Mouse (Mus musculus): Measurements from ENCODE around the gene Pdcd4. TPM values are rescaled to one million over a fixed set of nuclear protein-coding genes. Genes with fewer than 3 reads are reported as not detected.

Gene Pdcd4
- polyA plus RNA-seq, 1 experiment from 2014 or later, result 85.6 TPM

DNA sequence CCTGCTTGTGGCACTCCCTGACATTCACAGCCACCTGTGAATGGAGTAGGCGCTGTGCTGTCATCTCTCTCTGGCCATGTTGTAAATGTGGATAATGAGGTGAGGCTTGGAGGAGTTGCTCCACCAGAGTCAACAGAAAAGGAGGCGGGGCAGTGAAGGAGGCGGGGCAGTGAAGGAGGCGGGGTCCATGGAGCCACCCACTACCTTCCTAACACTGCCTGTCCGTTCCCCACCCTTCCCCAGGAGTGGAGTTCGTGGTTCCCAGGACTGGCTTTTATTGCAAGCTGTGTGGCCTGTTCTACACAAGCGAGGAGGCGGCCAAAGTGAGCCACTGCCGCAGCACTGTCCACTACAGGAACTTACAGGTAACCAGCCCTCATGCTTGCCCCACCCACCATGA lies 32.9 kb upstream of the Pdcd4 start:
- Histone ChIP-seq H3K36me3 (no peaks in the 10 kb centered on the region), H3K9me3 (no peaks in the 10 kb centered on the region), H3K4me3 (replicated peaks) (no peak overlapping the region), H3K27ac (no peak overlapping the region), H3K4me1 (replicated peaks) (peaks cover 33% of the 10 kb centered on the region), H3K9ac (replicated peaks) (no peak overlapping the region), H3K27me3 (no peaks in the 10 kb centered on the region), H3K4me2 (replicated peaks) (no peak overlapping the region)
- WGBS, result 30% methylated on average over 9 of the region's 9 CpGs
- no peak for ATAC-seq

DNA sequence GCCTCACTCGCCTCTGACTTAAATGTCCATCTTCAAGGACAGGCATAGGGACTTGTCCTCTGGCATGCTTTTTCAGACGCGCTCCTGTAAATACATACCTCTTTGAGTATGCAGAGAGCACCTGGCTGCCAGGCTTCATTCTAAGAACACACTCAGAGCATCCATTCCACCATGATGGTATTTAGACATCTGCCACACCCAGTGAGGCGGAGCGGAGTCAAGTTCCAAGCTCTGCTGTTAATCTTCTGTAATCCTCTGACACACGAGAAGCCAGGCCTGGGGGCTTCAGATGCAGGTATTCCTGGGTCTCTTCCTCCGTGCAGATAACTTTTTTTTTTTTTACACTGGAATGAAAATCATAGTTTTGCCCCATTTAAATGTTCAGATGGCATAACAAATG lies 32.4 kb upstream of the Pdcd4 start:
- no peak overlapping the region for H3K4me3 ChIP-seq (replicated peaks)
- H3K27ac ChIP-seq, result no peak overlapping the region
- H3K9me3 ChIP-seq, result no peaks in the 10 kb centered on the region
- H3K9ac ChIP-seq (replicated peaks), result no peak overlapping the region
- H3K4me2 ChIP-seq (replicated peaks), result no peak overlapping the region
- no peak for ATAC-seq
- H3K27me3 ChIP-seq, result no peaks in the 10 kb centered on the region
- peaks cover 29% of the 10 kb centered on the region for H3K4me1 ChIP-seq (replicated peaks)
- H3K36me3 ChIP-seq, result no peaks in the 10 kb centered on the region
- WGBS, result 35% methylated on average over 7 of the region's 7 CpGs

DNA sequence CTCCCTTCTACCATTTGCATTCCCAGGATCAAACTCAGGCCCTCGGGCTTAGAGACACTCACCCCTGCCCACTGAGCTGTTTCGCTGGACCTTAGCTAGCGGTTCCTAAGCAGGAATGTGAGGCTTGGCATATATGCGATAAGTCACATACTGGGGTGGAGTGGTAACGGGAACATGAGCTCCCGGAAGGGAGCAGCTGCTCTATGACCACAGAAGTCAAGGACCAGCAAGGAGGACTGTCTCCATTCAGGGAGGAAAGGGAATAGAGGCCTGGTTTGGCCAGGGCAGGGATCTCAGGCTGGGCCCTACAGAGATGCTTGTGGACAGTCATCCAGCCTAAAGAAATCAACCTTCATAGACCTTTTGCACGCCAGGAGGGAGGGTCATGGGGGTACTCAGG lies 30.7 kb upstream of the Pdcd4 start:
- Histone ChIP-seq H3K27me3 (no peaks in the 10 kb centered on the region), H3K4me1 (replicated peaks) (peaks cover 22% of the 10 kb centered on the region), H3K9me3 (no peaks in the 10 kb centered on the region), H3K4me3 (replicated peaks) (no peak overlapping the region), H3K4me2 (replicated peaks) (no peak overlapping the region), H3K27ac (no peak overlapping the region), H3K9ac (replicated peaks) (no peak overlapping the region), H3K36me3 (no peaks in the 10 kb centered on the region)
- no peak for ATAC-seq
- WGBS, result 73% methylated on average over 7 of the region's 7 CpGs

DNA sequence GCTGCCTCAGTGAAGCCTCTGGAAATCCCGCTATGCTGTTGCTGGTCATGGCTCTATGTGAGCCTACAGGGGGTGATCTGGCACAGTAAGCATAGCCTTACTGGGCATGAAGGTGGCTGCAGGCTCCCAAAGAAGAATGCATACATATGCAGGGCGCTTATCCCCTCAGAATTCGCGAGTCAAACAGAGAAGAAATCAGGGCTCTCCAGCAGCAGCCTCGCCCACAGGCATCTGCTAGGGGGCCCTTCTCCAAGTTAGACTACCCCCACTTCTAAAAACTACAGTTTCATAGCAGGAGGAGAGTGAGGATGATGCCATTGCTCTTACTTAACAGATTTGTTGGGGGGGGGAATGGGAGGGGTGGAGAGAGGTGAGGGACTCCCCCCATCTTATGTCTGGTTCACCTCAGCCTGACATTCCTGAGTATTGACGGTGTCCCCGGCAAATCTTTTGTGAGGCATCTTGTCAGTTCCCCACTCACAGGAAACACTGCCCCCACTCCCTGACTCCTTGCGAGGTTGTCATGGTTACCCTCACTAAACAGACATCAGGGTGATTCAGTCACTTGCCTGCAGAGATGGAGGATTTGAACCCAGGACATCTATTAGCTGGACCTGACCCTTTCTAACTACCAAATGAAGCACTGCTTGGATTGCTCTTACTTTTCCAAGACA lies 29.3 kb upstream of the Pdcd4 start:
- Histone ChIP-seq H3K4me1 (replicated peaks) (peaks cover 16% of the 10 kb centered on the region), H3K4me3 (replicated peaks) (no peak overlapping the region), H3K9me3 (no peaks in the 10 kb centered on the region), H3K4me2 (replicated peaks) (no peak overlapping the region), H3K27me3 (no peaks in the 10 kb centered on the region), H3K9ac (replicated peaks) (no peak overlapping the region), H3K27ac (no peak overlapping the region), H3K36me3 (no peaks in the 10 kb centered on the region)
- no peak for ATAC-seq
- WGBS, result 60% methylated on average over 8 of the region's 8 CpGs

DNA sequence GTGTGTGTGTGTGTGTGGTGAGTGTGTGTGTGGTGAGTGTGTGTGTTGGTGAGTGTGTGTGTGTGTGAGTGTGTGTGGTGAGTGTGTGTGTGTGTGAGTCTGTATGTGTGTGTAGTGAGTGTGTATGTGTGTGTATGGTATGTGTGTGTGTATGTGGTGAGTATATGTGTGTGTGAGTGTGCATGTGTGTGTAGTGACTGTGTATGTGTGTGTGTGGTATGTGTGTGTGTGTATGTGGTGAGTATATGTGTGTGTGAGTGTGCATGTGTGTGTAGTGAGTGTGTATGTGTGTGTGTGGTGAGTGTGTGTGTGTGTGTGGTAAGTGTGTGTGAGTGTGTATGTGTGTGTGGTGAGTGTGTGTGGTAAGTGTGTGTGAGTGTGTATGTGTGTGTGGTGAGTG lies 24.8 kb upstream of the Pdcd4 start:
- Histone ChIP-seq H3K4me3 (replicated peaks) (no peak overlapping the region), H3K27me3 (no peaks in the 10 kb centered on the region), H3K9me3 (no peaks in the 10 kb centered on the region), H3K4me1 (replicated peaks) (no peaks in the 10 kb centered on the region), H3K9ac (replicated peaks) (no peak overlapping the region), H3K4me2 (replicated peaks) (no peak overlapping the region), H3K27ac (no peak overlapping the region), H3K36me3 (no peaks in the 10 kb centered on the region)
- ATAC-seq, result no peak

DNA sequence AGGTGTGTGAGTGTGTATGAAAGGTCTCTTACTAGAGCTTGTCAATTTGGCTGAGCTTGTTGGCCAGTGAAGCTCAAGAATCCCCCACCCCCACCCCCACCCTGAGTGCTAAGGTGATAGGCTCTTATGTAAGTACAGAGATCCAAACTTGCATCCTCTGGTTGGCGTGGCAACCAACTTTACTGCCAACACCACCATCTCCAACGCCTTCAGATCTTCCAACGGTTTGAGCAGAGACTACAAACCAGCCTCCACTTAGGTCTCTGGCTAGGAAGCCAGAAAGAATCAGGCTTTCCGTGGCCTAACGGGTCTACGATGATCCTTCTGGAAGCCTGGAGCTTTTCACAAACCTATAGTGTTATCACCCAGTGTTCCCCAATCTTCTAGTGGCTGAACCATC lies 23.9 kb upstream of the Pdcd4 start:
- Histone ChIP-seq H3K4me1 (replicated peaks) (no peaks in the 10 kb centered on the region), H3K4me3 (replicated peaks) (no peak overlapping the region), H3K9ac (replicated peaks) (no peak overlapping the region), H3K9me3 (no peaks in the 10 kb centered on the region), H3K36me3 (no peaks in the 10 kb centered on the region), H3K4me2 (replicated peaks) (no peak overlapping the region), H3K27me3 (0 out of 2 replicates have a peak, but pooled peaks cover 2% of the 10 kb centered on the region), H3K27ac (no peak overlapping the region)
- 90% methylated on average over 6 of the region's 6 CpGs for WGBS
- ATAC-seq, result no peak

DNA sequence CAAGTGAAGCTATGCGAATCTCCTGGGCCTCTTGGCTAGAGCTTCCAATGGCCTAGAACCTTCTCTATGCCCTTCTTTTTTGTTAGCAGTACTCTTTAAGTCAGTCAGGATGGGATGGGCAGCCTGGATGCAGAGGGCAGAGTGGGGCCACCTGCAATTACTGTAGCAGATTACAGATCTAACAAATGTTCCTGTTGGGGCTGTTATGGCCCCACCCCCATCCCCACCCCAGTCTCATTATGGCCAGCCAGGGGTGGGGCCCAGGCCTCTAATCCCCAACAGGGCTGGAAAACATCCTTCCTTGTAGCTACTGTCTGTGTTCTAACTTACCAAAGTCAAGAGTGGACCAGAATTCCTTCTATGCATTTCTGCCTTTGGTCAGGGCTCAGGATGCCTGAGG lies 23.2 kb upstream of the Pdcd4 start:
- Histone ChIP-seq H3K9me3 (no peaks in the 10 kb centered on the region), H3K9ac (replicated peaks) (no peak overlapping the region), H3K4me3 (replicated peaks) (no peak overlapping the region), H3K4me1 (replicated peaks) (no peaks in the 10 kb centered on the region), H3K4me2 (replicated peaks) (no peak overlapping the region), H3K36me3 (no peaks in the 10 kb centered on the region), H3K27ac (no peak overlapping the region), H3K27me3 (0 out of 2 replicates have a peak, but pooled peaks cover 8% of the 10 kb centered on the region)
- 91% methylated on average over 1 of the region's 1 CpGs for WGBS
- ATAC-seq, result no peak

DNA sequence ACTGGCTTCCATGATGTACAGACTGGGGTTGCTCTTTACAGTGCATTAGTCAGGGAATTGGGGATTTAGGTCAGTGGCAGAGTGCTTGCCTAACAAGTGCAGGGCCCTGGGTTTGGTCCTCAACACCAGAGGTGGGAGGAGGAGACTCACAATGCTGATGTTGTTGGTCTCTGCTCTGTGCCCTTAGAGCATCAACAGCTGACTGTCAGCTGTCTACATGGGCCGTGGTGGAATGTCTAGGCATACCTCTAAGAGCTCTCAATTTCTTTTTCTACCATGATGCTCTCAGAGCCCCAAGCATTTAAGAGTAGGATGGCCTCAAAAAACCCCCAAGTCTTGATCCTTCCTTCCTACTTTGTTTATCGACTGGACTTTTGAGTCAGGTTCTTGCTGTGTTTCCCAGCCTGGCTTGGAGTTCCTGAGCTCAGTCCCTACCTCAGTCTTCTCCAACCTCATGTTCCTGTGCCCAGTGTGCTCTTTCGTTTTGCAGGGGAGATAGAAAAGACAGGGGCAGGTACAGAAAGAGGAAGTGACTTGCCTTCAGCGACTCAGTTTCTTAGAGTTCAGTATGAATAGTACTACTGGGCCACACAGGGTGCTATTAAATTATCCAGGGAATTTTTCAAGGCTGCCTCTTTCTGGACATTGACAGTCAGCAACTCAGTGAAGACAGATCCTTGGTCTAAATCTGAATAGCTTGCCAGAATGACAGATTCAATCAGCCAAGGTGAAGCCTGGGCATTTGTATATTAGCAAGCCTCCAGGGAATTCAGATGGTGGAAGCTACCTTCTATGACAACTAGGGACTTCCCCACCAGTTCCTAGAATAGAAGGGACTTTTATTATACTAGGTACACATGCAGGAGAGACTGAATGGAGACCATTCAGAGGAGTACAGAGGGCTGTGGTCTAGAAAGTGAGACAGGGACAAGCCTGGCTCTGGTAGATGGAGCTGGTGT lies 22.3 kb upstream of the Pdcd4 start:
- Histone ChIP-seq H3K4me3 (replicated peaks) (no peak overlapping the region), H3K9me3 (no peaks in the 10 kb centered on the region), H3K4me2 (replicated peaks) (no peak overlapping the region), H3K27ac (no peak overlapping the region), H3K9ac (replicated peaks) (no peak overlapping the region), H3K27me3 (0 out of 2 replicates have a peak, but pooled peaks cover 8% of the 10 kb centered on the region), H3K4me1 (replicated peaks) (peaks cover 3% of the 10 kb centered on the region), H3K36me3 (no peaks in the 10 kb centered on the region)
- ATAC-seq, result no peak
- 77% methylated on average over 4 of the region's 4 CpGs for WGBS

DNA sequence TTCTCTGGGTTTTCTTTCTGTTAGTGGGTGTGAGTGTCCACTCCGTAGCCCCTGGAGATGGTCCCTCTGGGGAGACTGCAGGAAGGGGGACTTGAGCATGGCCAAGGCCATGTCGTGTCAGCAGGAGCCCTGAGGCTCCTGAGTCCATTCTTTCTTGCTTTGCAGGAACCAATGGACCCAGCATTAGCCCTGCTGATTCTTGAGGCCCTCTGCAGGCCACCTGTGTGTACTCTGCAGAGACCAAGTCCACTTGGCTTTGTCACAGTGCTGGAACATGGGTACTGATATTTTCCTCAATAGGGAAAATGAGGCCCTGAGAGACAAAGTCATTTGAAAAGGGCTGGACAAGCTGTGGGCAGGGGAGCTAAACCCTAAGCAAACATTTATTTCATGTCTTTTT lies 21.5 kb upstream of the Pdcd4 start:
- 82% methylated on average over 2 of the region's 2 CpGs for WGBS
- no peak overlapping the region for H3K4me2 ChIP-seq (replicated peaks)
- no peak overlapping the region for H3K4me3 ChIP-seq (replicated peaks)
- ATAC-seq, result no peak
- H3K9ac ChIP-seq (replicated peaks), result no peak overlapping the region
- H3K9me3 ChIP-seq, result no peaks in the 10 kb centered on the region
- no peaks in the 10 kb centered on the region for H3K36me3 ChIP-seq
- 0 out of 2 replicates have a peak, but pooled peaks cover 8% of the 10 kb centered on the region for H3K27me3 ChIP-seq
- H3K4me1 ChIP-seq (replicated peaks), result peaks cover 11% of the 10 kb centered on the region
- H3K27ac ChIP-seq, result no peak overlapping the region

DNA sequence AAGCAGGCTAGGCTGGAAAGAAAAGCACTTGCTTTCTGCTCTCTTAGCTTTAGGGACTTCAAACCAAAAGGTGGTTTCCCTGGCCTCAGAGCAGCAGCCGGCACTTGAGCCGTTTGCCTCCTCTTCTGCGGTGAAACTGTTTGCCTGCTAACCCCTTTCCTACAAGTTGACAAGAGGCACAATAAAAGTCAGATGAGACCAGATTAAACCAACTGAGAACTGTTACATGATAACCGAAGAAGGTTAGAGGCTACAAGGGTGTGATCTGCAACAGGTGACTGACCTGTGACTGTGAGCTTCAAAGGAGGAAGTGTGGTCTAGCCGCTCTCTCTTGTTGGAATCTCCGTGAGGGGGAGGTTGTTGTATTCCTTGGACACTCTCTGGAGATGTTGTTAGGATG lies 20.5 kb upstream of the Pdcd4 start:
- WGBS, result 87% methylated on average over 6 of the region's 6 CpGs

DNA sequence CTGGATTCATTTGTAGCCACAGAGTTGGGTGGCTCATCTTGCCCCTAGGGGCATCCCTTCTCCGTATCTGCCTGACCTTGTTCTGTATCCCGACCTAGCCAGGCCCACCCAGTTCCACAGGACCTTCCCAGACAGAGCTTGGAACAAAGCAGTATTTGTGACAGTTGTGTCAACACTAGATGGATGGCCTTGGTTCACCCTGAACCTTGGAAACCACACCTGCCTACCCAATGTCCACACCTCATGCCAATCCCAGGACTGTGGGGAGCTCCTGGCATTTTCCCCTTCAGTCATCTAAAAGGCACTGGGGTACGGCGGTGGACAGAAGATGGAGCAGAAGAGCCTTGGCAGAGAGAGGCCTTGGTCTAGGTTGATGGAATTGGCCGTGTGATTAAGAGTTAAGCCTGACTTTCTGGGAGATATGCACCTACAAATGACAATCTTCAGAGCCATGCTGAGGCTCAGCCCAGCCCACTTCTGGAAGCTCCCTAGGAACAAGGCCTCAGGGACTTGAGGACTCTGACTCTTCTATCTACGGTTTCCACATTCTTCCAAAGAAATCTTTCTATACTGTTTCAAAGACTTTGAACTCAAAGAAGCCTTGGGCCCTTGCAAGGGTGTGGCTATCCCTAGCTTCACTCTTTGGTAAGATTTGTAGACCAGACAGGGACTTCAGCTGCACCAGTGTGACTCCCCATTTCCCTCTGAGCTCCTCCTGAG lies 18.9 kb upstream of the Pdcd4 start:
- ATAC-seq, result no peak
- Histone ChIP-seq H3K9me3 (no peaks in the 10 kb centered on the region), H3K9ac (replicated peaks) (no peak overlapping the region), H3K36me3 (no peaks in the 10 kb centered on the region), H3K27me3 (peaks cover 8% of the 10 kb centered on the region; the same call in 1 of the 2 replicates), H3K4me1 (replicated peaks) (peaks cover 14% of the 10 kb centered on the region), H3K4me3 (replicated peaks) (no peak overlapping the region), H3K4me2 (replicated peaks) (no peak overlapping the region), H3K27ac (no peak overlapping the region)
- WGBS, result 89% methylated on average over 6 of the region's 6 CpGs

More for the DNA sequence above, 20.5 kb upstream of the Pdcd4 start:
- H3K9me3 ChIP-seq, result no peaks in the 10 kb centered on the region
- peaks cover 14% of the 10 kb centered on the region for H3K4me1 ChIP-seq (replicated peaks)
- H3K27me3 ChIP-seq, result 0 out of 2 replicates have a peak, but pooled peaks cover 8% of the 10 kb centered on the region
- no peak overlapping the region for H3K4me3 ChIP-seq (replicated peaks)
- no peaks in the 10 kb centered on the region for H3K36me3 ChIP-seq
- no peak overlapping the region for H3K9ac ChIP-seq (replicated peaks)
- H3K27ac ChIP-seq, result no peak overlapping the region
- H3K4me2 ChIP-seq (replicated peaks), result no peak overlapping the region
- ATAC-seq, result no peak

DNA sequence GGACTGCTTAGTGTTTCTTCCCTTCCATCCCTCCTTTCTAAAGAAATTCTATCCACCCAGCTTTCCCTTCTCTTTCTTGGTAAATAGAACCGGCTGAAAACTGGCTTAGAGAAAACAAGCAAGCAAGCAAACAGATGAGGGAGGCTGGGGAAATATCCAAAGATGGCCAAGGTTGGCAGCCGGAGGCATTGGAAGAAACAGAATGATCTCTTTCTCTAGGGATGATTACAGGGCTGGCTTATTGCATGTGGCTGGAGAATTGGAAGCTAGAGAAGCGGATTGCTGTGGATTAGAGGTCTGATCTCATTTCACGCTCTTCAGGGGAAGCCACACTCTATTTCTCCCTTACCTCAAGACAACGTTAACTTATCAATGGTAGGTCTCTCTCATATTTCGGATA lies 16.8 kb upstream of the Pdcd4 start:
- Histone ChIP-seq H3K27ac (peak overlapping the region; percentile 41; the same call in 1 of the 2 replicates), H3K27me3 (peaks cover 12% of the 10 kb centered on the region; the same call in 1 of the 2 replicates), H3K9me3 (no peaks in the 10 kb centered on the region), H3K4me2 (replicated peaks) (no peak overlapping the region), H3K4me1 (replicated peaks) (peaks cover 14% of the 10 kb centered on the region), H3K9ac (replicated peaks) (no peak overlapping the region), H3K36me3 (no peaks in the 10 kb centered on the region), H3K4me3 (replicated peaks) (no peak overlapping the region)
- 37% methylated on average over 6 of the region's 6 CpGs for WGBS
- no peak for ATAC-seq

All from midbrain, embryonic 13.5 days (tissue).